10 mouse cellular contexts compared by ENCODE assay signal in genomic region chr4:154957289-154957993, GRCm38 (mm10). TPM values are rescaled to one million over a fixed set of nuclear protein-coding genes. Genes with fewer than 3 reads are reported as not detected.
DNase-seq lines count a peak whose midpoint lies in the region; ATAC-seq and TF ChIP-seq lines count a peak whose summit lies in the region.
"Had no signal": no experiment of that assay in that cellular context is flagged by ENCODE, and none has a peak within 500 bp of the region (broad histone marks: within the 10 kb centered on the region; RNA-seq: fewer than 3 reads in every experiment).

No protein-coding gene starts in this region.

- no peaks in the 10 kb centered on the region for H3K9me3 ChIP-seq in forebrain, embryonic 11.5 days (ENCODE audit: control insufficient read depth, low read length)
- H3K9me3 ChIP-seq in hindbrain, embryonic 14.5 days (ENCODE audit: control insufficient read depth, low read length) = no peaks in the 10 kb centered on the region
- H3K9me3 ChIP-seq in midbrain, embryonic 15.5 days = no peaks in the 10 kb centered on the region

- no peak for ATAC-seq in forebrain, embryonic 11.5 days (replicated peaks; ENCODE audit: low FRiP score)
- no peak for ATAC-seq in hindbrain, embryonic 14.5 days (ENCODE audit: low FRiP score)
- ATAC-seq in midbrain, embryonic 15.5 days (replicated peaks) = no peak

- 38% methylated on average over 13 of the region's 13 CpGs for WGBS in forebrain, embryonic 11.5 days
- WGBS in hindbrain, embryonic 14.5 days = 24% methylated on average over 13 of the region's 13 CpGs
- 28% methylated on average over 13 of the region's 13 CpGs for WGBS in midbrain, embryonic 15.5 days

- peak in 1 of 2 experiments; percentile 56 for DNase-seq in left cerebral cortex, adult 2 months (ENCODE audit: extremely low spot score in 1 of 2, low spot score in 2 of 2)
- DNase-seq in left cerebral cortex, adult 11 months (ENCODE audit: low spot score) = no peak
- DNase-seq in forebrain, embryonic 11.5 days (ENCODE audit: low spot score) = no peak
- no peak for DNase-seq in hindbrain, embryonic 14.5 days (ENCODE audit: low spot score)
- DNase-seq in adrenal gland, postnatal 4 days (ENCODE audit: low spot score in 2 of 2) = no peak
- DNase-seq in urinary bladder, postnatal 25 days (ENCODE audit: low spot score) = no peak
- no peak for DNase-seq in layer of hippocampus, adult 18-20 months (ENCODE audit: low spot score in 2 of 2)

- H3K9ac ChIP-seq in forebrain, embryonic 11.5 days (ENCODE audit: low read length) = peak overlapping the region; percentile 39
- no peak overlapping the region for H3K9ac ChIP-seq in hindbrain, embryonic 14.5 days
- no peak overlapping the region for H3K9ac ChIP-seq in midbrain, embryonic 15.5 days
- H3K9ac ChIP-seq: liver, embryonic 14.5 days had no signal

- peaks cover 4% of the 10 kb centered on the region; the same call in 1 of the 2 replicates for H3K36me3 ChIP-seq in forebrain, embryonic 11.5 days (ENCODE audit: control insufficient read depth, insufficient read depth, low read length)
- H3K36me3 ChIP-seq in hindbrain, embryonic 14.5 days (replicated peaks; ENCODE audit: control insufficient read depth, insufficient read depth) = no peaks in the 10 kb centered on the region
- H3K36me3 ChIP-seq in midbrain, embryonic 15.5 days (replicated peaks) = no peaks in the 10 kb centered on the region

- no peak for TF ChIP-seq CTCF in left cerebral cortex, adult 2 months (IDR thresholded peaks at IDR 0.05)

- peak overlapping the region; percentile 40 for H3K4me2 ChIP-seq in forebrain, embryonic 11.5 days (ENCODE audit: low read depth, low read length, severe bottlenecking)
- peak overlapping the region; percentile 38 for H3K4me2 ChIP-seq in hindbrain, embryonic 14.5 days (replicated peaks)
- H3K4me2 ChIP-seq in midbrain, embryonic 15.5 days = peak overlapping the region; percentile 35; the same call in 1 of the 2 replicates

- H3K4me3 ChIP-seq in left cerebral cortex, adult 2 months = no peak overlapping the region; the same call in 1 of the 2 replicates
- H3K4me3 ChIP-seq in forebrain, embryonic 11.5 days (ENCODE audit: low read depth, low read length) = no peak overlapping the region; the same call in 1 of the 2 replicates
- H3K4me3 ChIP-seq in hindbrain, embryonic 14.5 days (replicated peaks; ENCODE audit: low read length) = no peak overlapping the region
- no peak overlapping the region for H3K4me3 ChIP-seq in midbrain, embryonic 15.5 days
- H3K4me3 ChIP-seq: myocyte had no signal

- intact Hi-C loops in left cerebral cortex, adult 2 months (cut with DNase I) = no loop called here

- peaks cover 37% of the 10 kb centered on the region for H3K27me3 ChIP-seq in forebrain, embryonic 11.5 days (ENCODE audit: control insufficient read depth, insufficient read depth, low read length)
- H3K27me3 ChIP-seq in hindbrain, embryonic 14.5 days (ENCODE audit: control insufficient read depth, insufficient read depth, low read length) = peaks cover 20% of the 10 kb centered on the region
- H3K27me3 ChIP-seq in midbrain, embryonic 15.5 days (replicated peaks) = no peaks in the 10 kb centered on the region; the same call in 1 of the 2 replicates

- H3K4me1 ChIP-seq in forebrain, embryonic 11.5 days (replicated peaks; ENCODE audit: control insufficient read depth, insufficient read depth, low read length) = peaks cover 56% of the 10 kb centered on the region
- H3K4me1 ChIP-seq in hindbrain, embryonic 14.5 days (replicated peaks; ENCODE audit: control insufficient read depth, insufficient read depth, low read length) = peaks cover 45% of the 10 kb centered on the region
- H3K4me1 ChIP-seq in midbrain, embryonic 15.5 days = peaks cover 60% of the 10 kb centered on the region

- peak overlapping the region; percentile 72 for H3K27ac ChIP-seq in left cerebral cortex, adult 2 months
- H3K27ac ChIP-seq in forebrain, embryonic 11.5 days (ENCODE audit: low read depth, low read length) = no peak overlapping the region; the same call in 1 of the 2 replicates
- no peak overlapping the region for H3K27ac ChIP-seq in hindbrain, embryonic 14.5 days
- no peak overlapping the region for H3K27ac ChIP-seq in midbrain, embryonic 15.5 days
- H3K27ac ChIP-seq: liver, embryonic 14.5 days had no signal

RNA-seq across cellular contexts. Expression of gene Hes5, which starts 3.3 kb away (rescaled TPM):
- total RNA-seq in left cerebral cortex, adult 2 months (2021) = 10 to 100 TPM; 22.3 to 25.3 TPM
- 313 and 318 TPM in 2 replicates for polyA plus RNA-seq in forebrain, embryonic 11.5 days (2014; fragmentation: Nextera tagmentation; extraction: Ambion mirVana)
- 70.0 and 102 TPM in 2 replicates for polyA plus RNA-seq in hindbrain, embryonic 14.5 days (2014; fragmentation: Nextera tagmentation; extraction: Ambion mirVana)
- polyA plus RNA-seq in midbrain, embryonic 15.5 days (2015; fragmentation: Nextera tagmentation; extraction: Ambion mirVana) = 116 and 149 TPM in 2 replicates
- 1 to 10 TPM in 1 of 2 experiments, under 1 TPM in 1; 0.96 to 2.2 TPM for total RNA-seq in adrenal gland, postnatal 4 days (2021)
- 10 to 100 TPM; 15.5 to 25.8 TPM for total RNA-seq in layer of hippocampus, adult 18-20 months (2021)
- polyA plus RNA-seq: myocyte had no signal

RNA-seq across cellular contexts. Expression of gene Pank4, which starts 6.5 kb away (rescaled TPM):
- 10 to 100 TPM; 45.1 to 45.5 TPM for total RNA-seq in left cerebral cortex, adult 2 months (2021)
- 43.1 and 49.1 TPM in 2 replicates for polyA plus RNA-seq in forebrain, embryonic 11.5 days (2014; fragmentation: Nextera tagmentation; extraction: Ambion mirVana)
- polyA plus RNA-seq in hindbrain, embryonic 14.5 days (2014; fragmentation: Nextera tagmentation; extraction: Ambion mirVana) = 34.1 and 34.4 TPM in 2 replicates
- 44.3 and 44.9 TPM in 2 replicates for polyA plus RNA-seq in midbrain, embryonic 15.5 days (2015; fragmentation: Nextera tagmentation; extraction: Ambion mirVana)
- 10 to 100 TPM; 32.4 to 39.2 TPM for total RNA-seq in adrenal gland, postnatal 4 days (2021)
- 10 to 100 TPM; 36.0 to 37.7 TPM for total RNA-seq in layer of hippocampus, adult 18-20 months (2021)

RNA-seq across cellular contexts. Expression of gene Tnfrsf14, which starts 29.1 kb away (rescaled TPM):
- 1 to 10 TPM; 1.3 to 1.5 TPM for total RNA-seq in left cerebral cortex, adult 2 months (2021)
- polyA plus RNA-seq in forebrain, embryonic 11.5 days (2014; fragmentation: Nextera tagmentation; extraction: Ambion mirVana) = 0.61 and 1.4 TPM in 2 replicates
- 0.40 TPM in 1 of 2 replicates, not detected in the other for polyA plus RNA-seq in hindbrain, embryonic 14.5 days (2014; fragmentation: Nextera tagmentation; extraction: Ambion mirVana)
- polyA plus RNA-seq in midbrain, embryonic 15.5 days (2015; fragmentation: Nextera tagmentation; extraction: Ambion mirVana) = 0.19 and 0.28 TPM in 2 replicates
- 10 to 100 TPM; 10.6 to 13.2 TPM for total RNA-seq in adrenal gland, postnatal 4 days (2021)
- total RNA-seq in layer of hippocampus, adult 18-20 months (2021) = 1 to 10 TPM in 1 of 2 experiments, under 1 TPM in 1; 0.94 to 1.2 TPM

RNA-seq across cellular contexts. Expression of gene Fam213b, which starts 58.5 kb away (rescaled TPM):
- 10 to 100 TPM; 59.8 to 66.7 TPM for total RNA-seq in left cerebral cortex, adult 2 months (2021)
- 29.4 and 32.0 TPM in 2 replicates for polyA plus RNA-seq in forebrain, embryonic 11.5 days (2014; fragmentation: Nextera tagmentation; extraction: Ambion mirVana)
- polyA plus RNA-seq in hindbrain, embryonic 14.5 days (2014; fragmentation: Nextera tagmentation; extraction: Ambion mirVana) = 55.9 and 57.1 TPM in 2 replicates
- polyA plus RNA-seq in midbrain, embryonic 15.5 days (2015; fragmentation: Nextera tagmentation; extraction: Ambion mirVana) = 56.1 and 62.6 TPM in 2 replicates
- total RNA-seq in adrenal gland, postnatal 4 days (2021) = 10 to 100 TPM; 35.7 to 41.1 TPM
- 10 to 100 TPM; 54.8 to 58.7 TPM for total RNA-seq in layer of hippocampus, adult 18-20 months (2021)

Comparison
In these comparisons a context has a peak if more than half of its experiments do, and no peak if none do; other contexts are left out.
1. RNA of gene Hes5, which starts 3.3 kb away (total RNA-seq): 15.5 to 25.8 TPM in layer of hippocampus, adult 18-20 months and 22.3 to 25.3 TPM in left cerebral cortex, adult 2 months; 0.96 to 2.2 TPM in adrenal gland, postnatal 4 days; every median in the first group is over 4 times any median in the second.
2. RNA of gene Tnfrsf14, which starts 29.1 kb away (total RNA-seq): 10.6 to 13.2 TPM in adrenal gland, postnatal 4 days; 1.3 to 1.5 TPM in left cerebral cortex, adult 2 months and 0.94 to 1.2 TPM in layer of hippocampus, adult 18-20 months; every median in the first group is over 4 times any median in the second.
3. Peak in every context shown above with its lines, with median percentiles within 50 percentile points of each other: H3K4me2 ChIP-seq.